In the genomic region with DNA sequence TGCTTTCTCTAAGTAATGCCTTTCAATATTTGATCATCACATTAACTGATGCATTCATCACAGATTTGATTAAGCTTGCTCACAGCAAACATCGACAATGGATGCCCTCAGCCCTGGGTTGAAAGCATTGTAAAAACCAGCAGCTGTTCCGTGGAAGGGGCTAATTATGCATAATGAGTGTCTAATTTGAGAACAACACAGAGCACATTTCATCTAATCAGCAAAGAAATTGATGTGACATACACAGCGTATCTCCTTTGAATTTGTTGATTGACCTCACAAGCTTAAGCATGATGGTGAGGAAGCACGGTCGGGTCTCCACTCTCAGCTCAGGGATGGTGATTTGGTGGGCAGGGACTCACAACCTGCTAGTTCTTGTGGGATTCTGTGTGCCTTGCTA, we compare ENCODE assay signal across 19 mouse cellular contexts.
DNase-seq lines count a peak whose midpoint lies in the region; ATAC-seq and TF ChIP-seq lines count a peak whose summit lies in the region.
"Had no signal": no experiment of that assay in that cellular context is flagged by ENCODE, and none has a peak within 500 bp of the region (broad histone marks: within the 10 kb centered on the region; RNA-seq: fewer than 3 reads in every experiment).

No protein-coding gene starts in this region.

- no peak overlapping the region for H3K9ac ChIP-seq in hindbrain, embryonic 12.5 days
- H3K9ac ChIP-seq in forebrain, embryonic 15.5 days (replicated peaks): no peak overlapping the region
- no peak overlapping the region for H3K9ac ChIP-seq in midbrain, embryonic 16.5 days (ENCODE audit: low read depth, low read length)
- H3K9ac ChIP-seq in heart, embryonic 12.5 days: no peak overlapping the region
- H3K9ac ChIP-seq: limb, embryonic 12.5 days; liver, embryonic 13.5 days; lung, embryonic 15.5 days had no signal

- no peak overlapping the region for H3K4me3 ChIP-seq in hindbrain, embryonic 12.5 days
- H3K4me3 ChIP-seq in hindbrain, embryonic 10.5 days: no peak overlapping the region
- H3K4me3 ChIP-seq in forebrain, embryonic 15.5 days: no peak overlapping the region
- no peak overlapping the region for H3K4me3 ChIP-seq in midbrain, embryonic 16.5 days (ENCODE audit: low read depth, low read length)
- H3K4me3 ChIP-seq in heart, embryonic 12.5 days: no peak overlapping the region
- H3K4me3 ChIP-seq: erythroblast, embryonic 14.5 days; limb, embryonic 12.5 days; liver, embryonic 13.5 days; lung, embryonic 15.5 days had no signal

- H3K27me3 ChIP-seq in hindbrain, embryonic 12.5 days: 0 out of 2 replicates have a peak, but pooled peaks cover 3% of the 10 kb centered on the region
- H3K27me3 ChIP-seq in hindbrain, embryonic 10.5 days (ENCODE audit: insufficient read depth, poor library complexity, severe bottlenecking): no peaks in the 10 kb centered on the region
- H3K27me3 ChIP-seq in forebrain, embryonic 15.5 days: 0 out of 2 replicates have a peak, but pooled peaks cover 3% of the 10 kb centered on the region
- H3K27me3 ChIP-seq in midbrain, embryonic 16.5 days (ENCODE audit: control insufficient read depth, insufficient read depth, low read depth, low read length): no peaks in the 10 kb centered on the region
- no peaks in the 10 kb centered on the region for H3K27me3 ChIP-seq in heart, embryonic 12.5 days (replicated peaks)
- H3K27me3 ChIP-seq: limb, embryonic 12.5 days; liver, embryonic 13.5 days; lung, embryonic 15.5 days had no signal

- H3K9me3 ChIP-seq in hindbrain, embryonic 12.5 days (replicated peaks): no peaks in the 10 kb centered on the region
- H3K9me3 ChIP-seq in hindbrain, embryonic 10.5 days: no peaks in the 10 kb centered on the region
- no peaks in the 10 kb centered on the region for H3K9me3 ChIP-seq in forebrain, embryonic 15.5 days
- no peaks in the 10 kb centered on the region for H3K9me3 ChIP-seq in midbrain, embryonic 16.5 days (replicated peaks; ENCODE audit: control insufficient read depth, low read length, poor library complexity, severe bottlenecking)
- no peaks in the 10 kb centered on the region for H3K9me3 ChIP-seq in heart, embryonic 12.5 days (replicated peaks)
- H3K9me3 ChIP-seq: limb, embryonic 12.5 days; liver, embryonic 13.5 days; lung, embryonic 15.5 days had no signal

- no peak for TF ChIP-seq CTCF in brain, embryonic 14.5 days (IDR thresholded peaks at IDR 0.05; ENCODE audit: borderline replicate concordance, extremely low read depth, insufficient read depth, insufficient read length)

- TF ChIP-seq POLR2A in brain, embryonic 14.5 days (IDR thresholded peaks at IDR 0.05; ENCODE audit: borderline replicate concordance, extremely low read depth, insufficient read depth, insufficient read length, poor library complexity, severe bottlenecking): no peak

- H3K4me2 ChIP-seq in hindbrain, embryonic 12.5 days (replicated peaks): no peak overlapping the region
- no peak overlapping the region for H3K4me2 ChIP-seq in forebrain, embryonic 15.5 days (replicated peaks)
- no peak overlapping the region for H3K4me2 ChIP-seq in midbrain, embryonic 16.5 days (ENCODE audit: low read length)
- no peak overlapping the region for H3K4me2 ChIP-seq in heart, embryonic 12.5 days
- H3K4me2 ChIP-seq: limb, embryonic 12.5 days; liver, embryonic 13.5 days; lung, embryonic 15.5 days had no signal

- no peaks in the 10 kb centered on the region for H3K4me1 ChIP-seq in hindbrain, embryonic 12.5 days
- no peaks in the 10 kb centered on the region for H3K4me1 ChIP-seq in hindbrain, embryonic 10.5 days (replicated peaks)
- H3K4me1 ChIP-seq in forebrain, embryonic 15.5 days: no peaks in the 10 kb centered on the region
- no peaks in the 10 kb centered on the region for H3K4me1 ChIP-seq in midbrain, embryonic 16.5 days (ENCODE audit: control insufficient read depth, insufficient read depth, low read length)
- no peaks in the 10 kb centered on the region for H3K4me1 ChIP-seq in heart, embryonic 12.5 days (replicated peaks)
- H3K4me1 ChIP-seq: limb, embryonic 12.5 days; liver, embryonic 13.5 days; lung, embryonic 15.5 days had no signal

- no peak for DNase-seq in hindbrain, embryonic 10.5 days (ENCODE audit: low spot score)
- peak; percentile 86 for DNase-seq in brain, embryonic 14.5 days (ENCODE audit: low read depth)
- no peak for DNase-seq in spleen, postnatal 14 days (ENCODE audit: low spot score in 2 of 2)
- DNase-seq in adrenal gland, adult 2 months: no peak
- DNase-seq: B cell, adult 2 months; cerebellum, adult 8-10 months; gastrocnemius, postnatal 14 days; kidney, adult 18-20 months; liver, embryonic 13.5 days; thymus, postnatal 25 days had no signal

- WGBS in hindbrain, embryonic 12.5 days: 36% methylated on average over 5 of the region's 5 CpGs
- 72% methylated on average over 5 of the region's 5 CpGs for whole genome bisulfite sequencing in hindbrain, embryonic 10.5 days
- 9% methylated on average over 5 of the region's 5 CpGs for WGBS in forebrain, embryonic 15.5 days
- WGBS in midbrain, embryonic 16.5 days: 29% methylated on average over 5 of the region's 5 CpGs
- 73% methylated on average over 5 of the region's 5 CpGs for WGBS in heart, embryonic 12.5 days

- ATAC-seq in hindbrain, embryonic 12.5 days (ENCODE audit: low FRiP score): peak; percentile 83
- ATAC-seq in forebrain, embryonic 15.5 days (replicated peaks): peak; percentile 68; the same call in 1 of the 2 replicates
- 0 out of 2 replicates have a peak, but pooled peaks have one; percentile 25 for ATAC-seq in midbrain, embryonic 16.5 days
- ATAC-seq in heart, embryonic 12.5 days (ENCODE audit: insufficient number of reproducible peaks, low FRiP score): no peak

- no peak overlapping the region for H3K27ac ChIP-seq in hindbrain, embryonic 12.5 days
- H3K27ac ChIP-seq in hindbrain, embryonic 10.5 days: no peak overlapping the region
- no peak overlapping the region for H3K27ac ChIP-seq in forebrain, embryonic 15.5 days (replicated peaks)
- no peak overlapping the region for H3K27ac ChIP-seq in midbrain, embryonic 16.5 days (ENCODE audit: low read length)
- H3K27ac ChIP-seq in heart, embryonic 12.5 days (ENCODE audit: poor library complexity, severe bottlenecking): no peak overlapping the region
- H3K27ac ChIP-seq: kidney, postnatal 0 days; limb, embryonic 12.5 days; liver, embryonic 13.5 days; lung, embryonic 15.5 days; macrophage had no signal

- no peaks in the 10 kb centered on the region for H3K36me3 ChIP-seq in hindbrain, embryonic 12.5 days
- H3K36me3 ChIP-seq in hindbrain, embryonic 10.5 days: no peaks in the 10 kb centered on the region
- no peaks in the 10 kb centered on the region for H3K36me3 ChIP-seq in forebrain, embryonic 15.5 days
- no peaks in the 10 kb centered on the region for H3K36me3 ChIP-seq in midbrain, embryonic 16.5 days (ENCODE audit: control insufficient read depth, insufficient read depth, low read length)
- H3K36me3 ChIP-seq in heart, embryonic 12.5 days: no peaks in the 10 kb centered on the region
- H3K36me3 ChIP-seq: limb, embryonic 12.5 days; liver, embryonic 13.5 days; lung, embryonic 15.5 days had no signal
